Mouse (Mus musculus) olfactory bulb, adult 2 months (tissue): ENCODE results near the gene Phtf1. TPM values are rescaled to one million over a fixed set of nuclear protein-coding genes. Genes with fewer than 3 reads are reported as not detected.

Experiments
- H3K27ac ChIP-seq: fragments of 200-500 bp; 2 replicates; pipeline ENCODE4 v1.5.1; 2012; ENCODE audit warnings: low read depth, low read length; ENCODE audit not compliant: insufficient read depth
- H3K4me1 ChIP-seq: fragments of 200-500 bp; 2 replicates; pipeline ENCODE4 v1.6.1; 2012; ENCODE audit warnings: low read length; ENCODE audit not compliant: control insufficient read depth, insufficient read depth
- H3K4me3 ChIP-seq: fragments of 200-500 bp; 2 replicates; pipeline ENCODE4 v1.5.1; 2012; ENCODE audit warnings: mild to moderate bottlenecking, low read depth, low read length, moderate library complexity; ENCODE audit not compliant: insufficient read depth
- CTCF ChIP-seq: fragments of 200-500 bp; IDR thresholded peaks from 2 replicates; pipeline ENCODE4 v1.5.1; 2012; ENCODE audit warnings: low read depth, mild to moderate bottlenecking, low read length, moderate library complexity; ENCODE audit not compliant: insufficient read depth
- POLR2A ChIP-seq: fragments of 200-500 bp; IDR thresholded peaks from 2 replicates; pipeline ENCODE4 v1.6.1; 2012; ENCODE audit warnings: mild to moderate bottlenecking, low read depth, low read length, moderate library complexity; ENCODE audit not compliant: insufficient read depth
- WGBS: fragments of 180-500 bp; shearing (Covaris S2); methylation state at CpG from one replicate; pipeline ENCODE4 v1.1.7; 2018; 5-methylcytosine and 5-hydroxymethylcytosine counted together
- polyA plus RNA-seq: library from polyadenylated mRNA; stranded (reverse); fragments of >200 nt; gene quantifications from 2 replicates; pipeline ENCODE4 v1.2.4, GENCODE M21; 2012; ENCODE audit warnings: low replicate concordance; ENCODE audit not compliant: missing spikeins, insufficient read depth, insufficient read length

The Phtf1 gene
- not detected in 2 replicates for polyA plus RNA-seq

GRCm38 (mm10) chr3:103967861-103968691 is at the start of gene Phtf1:
Gene Phtf1 (plus strand): TSS chr3:103968110.
- H3K4me1 ChIP-seq: no peaks in the 10 kb centered on the region
- TF ChIP-seq CTCF: peak; percentile 17; the same call in 1 of the 2 replicates
- no peak; the same call in 1 of the 2 replicates for TF ChIP-seq POLR2A
- H3K27ac ChIP-seq: peak within 1 kb of the TSS; percentile 85
- under 1% methylated on average over 70 of the region's 70 CpGs for WGBS
- H3K4me3 ChIP-seq: peak within 1 kb of the TSS; percentile 69

DNA sequence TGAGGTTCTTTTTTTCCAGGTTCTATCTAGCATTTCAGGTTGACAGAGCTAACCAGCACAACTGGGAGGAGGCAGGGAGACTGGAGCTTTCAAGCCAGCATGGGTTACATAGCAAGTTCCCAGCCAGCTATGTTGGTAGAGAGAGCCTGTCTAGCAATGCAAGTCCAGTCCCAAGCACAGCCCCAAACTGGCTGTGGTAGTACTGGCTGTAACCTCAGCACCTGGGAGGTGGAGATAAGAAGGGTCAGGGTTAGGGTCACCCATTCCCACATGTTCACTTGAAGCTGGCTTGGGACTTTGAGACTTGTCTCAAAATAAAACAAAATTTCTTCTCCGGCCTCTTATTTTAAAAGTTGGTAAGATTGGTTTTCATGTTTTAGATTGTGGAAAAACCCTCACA is 47.8 kb upstream of the Phtf1 start:
- H3K4me3 ChIP-seq: no peak overlapping the region
- TF ChIP-seq POLR2A: no peak
- TF ChIP-seq CTCF: no peak
- no peak overlapping the region for H3K27ac ChIP-seq
- no peaks in the 10 kb centered on the region for H3K4me1 ChIP-seq
- 96% methylated on average over 1 of the region's 1 CpGs for WGBS

- peaks cover 3% of the 10 kb centered on the region for H3K4me1 ChIP-seq
- H3K27ac ChIP-seq: no peak overlapping the region
- WGBS: 68% methylated on average over 3 of the region's 3 CpGs
- no peak overlapping the region for H3K4me3 ChIP-seq
- TF ChIP-seq POLR2A (no peak), CTCF (no peak)
Measured at GRCm38 (mm10) chr3:103925302-103925701, 42.6 kb upstream of the Phtf1 start.

DNA sequence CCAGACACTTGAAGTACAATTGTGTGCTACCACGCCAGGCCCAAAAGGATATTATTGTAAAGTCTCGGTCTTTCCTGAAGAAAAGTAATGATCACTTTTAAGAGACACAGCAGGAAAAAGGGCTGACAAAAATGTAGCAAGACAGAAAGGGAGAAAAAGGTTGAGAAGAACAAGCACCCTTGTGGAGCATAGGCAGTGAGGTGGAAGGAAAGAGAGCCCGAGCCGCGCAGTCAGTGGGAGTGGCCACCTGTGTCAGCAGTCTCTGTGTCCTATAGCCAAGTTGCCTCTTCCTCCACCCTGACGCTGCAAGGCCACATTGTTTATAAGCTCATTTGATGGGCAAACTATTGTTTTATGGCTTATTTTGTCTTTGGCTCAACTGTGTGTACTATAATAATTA is 40.4 kb upstream of the Phtf1 start:
- no peak overlapping the region for H3K4me3 ChIP-seq
- peaks cover 3% of the 10 kb centered on the region for H3K4me1 ChIP-seq
- TF ChIP-seq CTCF (no peak), POLR2A (no peak)
- 31% methylated on average over 6 of the region's 6 CpGs for WGBS
- no peak overlapping the region; the same call in 1 of the 2 replicates for H3K27ac ChIP-seq

DNA sequence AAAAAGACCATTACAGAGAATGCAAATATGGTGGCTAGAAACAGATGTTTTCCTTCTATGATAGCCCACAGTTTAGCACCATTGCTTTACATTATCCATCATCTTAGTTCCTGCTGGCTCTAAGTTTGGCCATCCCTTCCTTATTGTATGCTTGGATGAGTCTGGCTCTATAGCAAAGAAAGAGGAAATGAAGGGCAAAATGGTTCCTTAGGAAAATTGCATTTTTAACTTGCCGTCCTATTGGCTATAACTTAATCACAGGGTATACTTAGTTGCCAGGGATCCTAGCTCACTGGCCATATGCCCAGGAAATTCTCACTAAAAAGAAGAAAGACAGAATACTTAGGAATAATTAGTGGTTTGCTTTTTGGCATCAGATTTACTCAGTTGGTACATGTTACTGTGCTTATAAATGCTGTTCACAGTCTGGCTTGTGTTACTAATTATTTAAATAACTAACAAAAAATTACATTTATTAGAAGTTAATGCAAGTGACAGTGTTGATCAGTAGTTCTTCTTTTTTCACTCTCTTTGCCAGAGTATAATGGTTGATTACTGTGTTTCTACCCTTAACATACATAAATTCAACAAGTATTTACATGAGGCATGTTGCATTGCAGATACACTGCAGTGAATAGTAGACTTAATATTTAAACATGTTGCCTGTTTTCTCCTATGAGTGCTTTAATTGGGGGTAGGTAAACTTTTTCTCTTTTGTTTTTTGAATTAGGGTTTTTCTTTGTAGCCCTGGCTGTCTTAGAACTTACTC is 22.9 kb upstream of the Phtf1 start:
- TF ChIP-seq POLR2A (no peak), CTCF (no peak)
- no peak overlapping the region for H3K4me3 ChIP-seq
- 14% methylated on average over 1 of the region's 1 CpGs for WGBS
- no peaks in the 10 kb centered on the region for H3K4me1 ChIP-seq
- H3K27ac ChIP-seq: no peak overlapping the region

DNA sequence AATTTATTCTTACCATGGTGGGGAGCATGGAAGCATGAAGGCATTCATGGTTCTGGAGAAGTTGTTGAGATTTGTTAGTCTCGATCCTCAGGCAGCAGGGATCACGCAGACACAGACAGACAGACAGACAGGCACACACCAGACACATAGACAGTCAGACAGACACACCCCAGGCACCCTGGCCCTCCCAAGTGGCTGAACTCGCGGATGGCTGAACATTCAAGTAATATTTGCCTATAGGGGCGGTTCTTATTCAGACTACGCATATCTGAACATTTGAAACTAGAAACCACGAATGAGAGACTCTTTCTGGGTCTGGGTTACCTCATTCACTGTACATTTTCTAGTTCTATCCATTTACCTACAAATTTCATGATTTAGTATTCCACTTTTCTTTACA is 19.2 kb upstream of the Phtf1 start:
- Histone ChIP-seq H3K4me3 (no peak overlapping the region), H3K4me1 (peaks cover 3% of the 10 kb centered on the region; the same call in 1 of the 2 replicates), H3K27ac (no peak overlapping the region)
- TF ChIP-seq POLR2A: no peak
- TF ChIP-seq CTCF: no peak
- WGBS: 92% methylated on average over 7 of the region's 7 CpGs

GRCm38 (mm10) chr3:103960622-103961021 is 7.3 kb upstream of the Phtf1 start:
- H3K4me1 ChIP-seq: no peaks in the 10 kb centered on the region
- H3K4me3 ChIP-seq: no peak overlapping the region
- H3K27ac ChIP-seq: no peak overlapping the region
- 91% methylated on average over 3 of the region's 3 CpGs for WGBS
- TF ChIP-seq CTCF: no peak
- TF ChIP-seq POLR2A: no peak

DNA sequence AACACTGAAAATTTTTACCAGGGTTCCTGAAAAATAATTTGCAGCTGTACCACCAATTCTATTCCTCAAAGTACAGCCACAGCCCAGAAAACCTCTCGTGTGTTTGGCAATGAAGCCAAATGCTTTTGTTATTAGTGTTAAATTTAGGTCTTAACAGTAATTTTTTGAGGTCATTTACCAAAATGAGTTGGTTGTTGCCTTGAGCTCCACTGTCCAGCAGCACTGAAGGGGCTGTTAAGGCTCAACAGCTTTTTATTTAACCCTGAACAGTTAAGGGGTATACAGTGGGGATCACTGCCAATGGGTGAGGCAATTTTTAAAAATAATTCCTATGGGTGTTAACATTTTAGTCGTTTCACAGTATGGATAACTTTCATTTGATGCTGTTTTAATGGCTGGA is 679 bp upstream of the Phtf1 start:
- Histone ChIP-seq H3K4me1 (no peaks in the 10 kb centered on the region), H3K4me3 (no peak overlapping the region), H3K27ac (no peak overlapping the region)
- 11% methylated on average over 2 of the region's 2 CpGs for WGBS
- TF ChIP-seq POLR2A: no peak
- TF ChIP-seq CTCF: no peak

- Histone ChIP-seq H3K4me1 (no peaks in the 10 kb centered on the region), H3K4me3 (peak overlapping the region; percentile 69), H3K27ac (peak overlapping the region; percentile 85)
- TF ChIP-seq POLR2A: no peak
- TF ChIP-seq CTCF: no peak
- 0% methylated on average over 24 of the region's 24 CpGs for WGBS
Measured at GRCm38 (mm10) chr3:103968701-103969100, 791 bp downstream of the Phtf1 start.
